ENCODE assay signal across 8 mouse cellular contexts in genomic region chr9:50856341-50857081, GRCm38 (mm10). TPM values are rescaled to one million over a fixed set of nuclear protein-coding genes. Genes with fewer than 3 reads are reported as not detected.
DNase-seq lines count a peak whose midpoint lies in the region; ATAC-seq lines count a peak whose summit lies in the region.

No protein-coding gene starts in this region.

- peak; percentile 94 for DNase-seq in CD4-positive, CD25-positive, alpha-beta regulatory T cell, adult 2 months (ENCODE audit: low read depth, low spot score)
- peak; percentile 96 for DNase-seq in kidney, postnatal 10 days
- DNase-seq in naive thymus-derived CD4-positive, alpha-beta T cell, adult 2 months (ENCODE audit: low read depth): peak; percentile 95
- DNase-seq in splenic B cell, adult 2 months (ENCODE audit: low read depth, low spot score): peak; percentile 89

- peak overlapping the region; percentile 96 for H3K9ac ChIP-seq in heart, embryonic 13.5 days
- peak overlapping the region; percentile 98 for H3K9ac ChIP-seq in liver, embryonic 12.5 days

- no peaks in the 10 kb centered on the region for H3K27me3 ChIP-seq in heart, embryonic 13.5 days (replicated peaks)
- H3K27me3 ChIP-seq in liver, embryonic 12.5 days (replicated peaks): no peaks in the 10 kb centered on the region
- H3K27me3 ChIP-seq in splenic B cell, adult 2 months (ENCODE audit: control insufficient read depth, insufficient read depth, low read length, poor library complexity, severe bottlenecking): no peaks in the 10 kb centered on the region

- H3K9me3 ChIP-seq in heart, embryonic 13.5 days: no peaks in the 10 kb centered on the region
- H3K9me3 ChIP-seq in liver, embryonic 12.5 days (replicated peaks): no peaks in the 10 kb centered on the region

- H3K27ac ChIP-seq in brown adipose tissue, adult 24 weeks (replicated peaks; ENCODE audit: low read depth, low read length): peak overlapping the region; percentile 81
- peak overlapping the region; percentile 80 for H3K27ac ChIP-seq in heart, embryonic 13.5 days (replicated peaks)
- peak overlapping the region; percentile 95 for H3K27ac ChIP-seq in liver, embryonic 12.5 days

- peak overlapping the region; percentile 90 for H3K4me3 ChIP-seq in brown adipose tissue, adult 24 weeks (ENCODE audit: insufficient read depth, low read depth, low read length)
- peak overlapping the region; percentile 73 for H3K4me3 ChIP-seq in heart, embryonic 13.5 days
- H3K4me3 ChIP-seq in liver, embryonic 12.5 days: peak overlapping the region; percentile 99

- ATAC-seq in erythroid progenitor cell, adult 5-6 weeks (replicated peaks; ENCODE audit: low FRiP score, poor library complexity, severe bottlenecking): peak; percentile 61
- ATAC-seq in heart, embryonic 13.5 days (ENCODE audit: extremely low read depth, insufficient number of reproducible peaks, low FRiP score, low TSS enrichment): peak; percentile 88
- peak; percentile 70 for ATAC-seq in liver, embryonic 12.5 days

- peaks cover 5% of the 10 kb centered on the region; the same call in 1 of the 2 replicates for H3K4me1 ChIP-seq in brown adipose tissue, adult 24 weeks (ENCODE audit: control insufficient read depth, insufficient read depth, insufficient read length, low read length)
- H3K4me1 ChIP-seq in heart, embryonic 13.5 days: peaks cover 42% of the 10 kb centered on the region
- H3K4me1 ChIP-seq in liver, embryonic 12.5 days: peaks cover 78% of the 10 kb centered on the region

- peak overlapping the region; percentile 75 for H3K4me2 ChIP-seq in heart, embryonic 13.5 days
- H3K4me2 ChIP-seq in liver, embryonic 12.5 days: peak overlapping the region; percentile 85

- H3K36me3 ChIP-seq in heart, embryonic 13.5 days: peaks cover 29% of the 10 kb centered on the region
- H3K36me3 ChIP-seq in liver, embryonic 12.5 days: peaks cover 30% of the 10 kb centered on the region
- peaks cover 5% of the 10 kb centered on the region; the same call in 1 of the 2 replicates for H3K36me3 ChIP-seq in splenic B cell, adult 2 months (ENCODE audit: control insufficient read depth, insufficient read depth, low read length, poor library complexity, severe bottlenecking)

- 1% methylated on average over 45 of the region's 45 CpGs for WGBS in heart, embryonic 13.5 days
- WGBS in liver, embryonic 12.5 days (ENCODE audit: insufficient replicate concordance): 1% methylated on average over 45 of the region's 45 CpGs

RNA-seq across cellular contexts. Expression of gene Ppp2r1b, which starts 11.4 kb away (rescaled TPM):
- 35.1 and 41.6 TPM in 2 replicates for polyA plus RNA-seq in brown adipose tissue, adult 24 weeks (2012; ENCODE audit: insufficient read depth, insufficient read length, missing spikeins)
- total RNA-seq in erythroid progenitor cell, adult 5-6 weeks (2015; ENCODE audit: low replicate concordance): 88.0 and 88.3 TPM in 2 replicates
- total RNA-seq in erythroid progenitor cell, adult 5-6 weeks (2017; ENCODE audit: low replicate concordance): 87.7 and 116 TPM in 2 replicates
- polyA plus RNA-seq in heart, embryonic 13.5 days (2015; fragmentation: Nextera tagmentation; extraction: Ambion mirVana): 46.3 and 48.6 TPM in 2 replicates
- 131 and 137 TPM in 2 replicates for polyA plus RNA-seq in liver, embryonic 12.5 days (2016; fragmentation: Nextera tagmentation; extraction: Ambion mirVana)

Comparison
In these comparisons a context has a peak if more than half of its experiments do, and no peak if none do; other contexts are left out.
1. Peak in every context shown above with its lines: DNase-seq, ATAC-seq, H3K4me3 ChIP-seq and H3K27ac ChIP-seq.